Mouse (Mus musculus) myocyte (in vitro differentiated cells): ENCODE data around the gene Grrp1.

Experiments
- CEBPB ChIP-seq: IDR thresholded peaks from 2 replicates; pipeline ENCODE4 v1.6.1; 2011; ENCODE audit warnings: mild to moderate bottlenecking, moderate library complexity; ENCODE audit not compliant: poor library complexity, insufficient read depth, severe bottlenecking
- E2F4 ChIP-seq: IDR thresholded peaks from one replicate; pipeline ENCODE4 v1.6.1; 2011; ENCODE audit warnings: mild to moderate bottlenecking, control low read depth, moderate library complexity; ENCODE audit not compliant: insufficient read depth
- POLR2A ChIP-seq: IDR thresholded peaks from one replicate; pipeline ENCODE4 v1.6.1; 2011; ENCODE audit warnings: low read depth, mild to moderate bottlenecking, control low read depth, moderate library complexity; ENCODE audit not compliant: insufficient read length
- POLR2AphosphoS2 ChIP-seq: IDR thresholded peaks from one replicate; pipeline ENCODE4 v1.6.1; 2011; ENCODE audit warnings: low read depth, control low read depth; ENCODE audit not compliant: insufficient read length
- REST ChIP-seq: IDR thresholded peaks from one replicate; pipeline ENCODE4 v1.6.1; 2011; ENCODE audit warnings: mild to moderate bottlenecking, control low read depth, moderate library complexity; ENCODE audit not compliant: insufficient read depth, insufficient read length
- SRF ChIP-seq: IDR thresholded peaks from one replicate; pipeline ENCODE4 v1.6.1; 2011; ENCODE audit warnings: low read depth; ENCODE audit not compliant: control insufficient read depth, insufficient read length
- TCF3 ChIP-seq: IDR thresholded peaks from one replicate; pipeline ENCODE4 v1.6.1; 2011; ENCODE audit warnings: low read depth, control low read depth; ENCODE audit not compliant: insufficient read length

GRCm38 (mm10) chr4:134206488-134207053 lies 47.3 kb downstream of the Grrp1 start:
- no peak for TF ChIP-seq POLR2A
- TF ChIP-seq E2F4: no peak
- no peak for TF ChIP-seq TCF3
- no peak for TF ChIP-seq CEBPB
- TF ChIP-seq REST: no peak
- TF ChIP-seq SRF: no peak
- no peak for TF ChIP-seq POLR2AphosphoS2
